Mouse (Mus musculus) kidney, adult 18-20 months (tissue): ENCODE results near the gene Taf4.

Experiments used
- DNase-seq: peaks from one replicate; pipeline ENCODE4 v3.0.0; 2021

Taf4 gene

GRCm38 (mm10) chr2:179934165-179934564 lies 42.3 kb downstream of the Taf4 start:
- DNase-seq = no peak

- DNase-seq = no peak
Measured at GRCm38 (mm10) chr2:179931741-179932140, 44.7 kb downstream of the Taf4 start.

DNA sequence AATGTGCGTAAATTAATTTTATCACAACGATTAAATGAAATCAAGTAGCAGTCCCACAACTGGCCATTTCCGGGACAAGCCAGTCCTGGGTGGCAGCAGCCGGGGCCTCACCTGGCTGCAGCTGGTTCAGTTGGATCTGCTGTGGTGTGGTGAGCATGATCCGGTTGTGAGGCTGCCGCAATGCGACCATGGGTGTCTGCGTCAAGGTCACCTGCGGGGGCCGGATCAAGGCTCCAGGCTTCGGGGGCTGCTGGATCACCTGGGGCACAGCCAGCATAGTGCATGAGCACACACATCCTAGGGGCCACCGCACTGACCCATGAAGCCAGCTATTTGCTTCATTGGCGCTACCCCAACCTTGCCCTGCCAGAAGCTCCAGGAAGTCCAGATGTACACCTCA lies 47.3 kb downstream of the Taf4 start:
- peak; percentile 70 for DNase-seq

- no peak for DNase-seq
Measured at GRCm38 (mm10) chr2:179924038-179924437, 52.4 kb downstream of the Taf4 start.

DNA sequence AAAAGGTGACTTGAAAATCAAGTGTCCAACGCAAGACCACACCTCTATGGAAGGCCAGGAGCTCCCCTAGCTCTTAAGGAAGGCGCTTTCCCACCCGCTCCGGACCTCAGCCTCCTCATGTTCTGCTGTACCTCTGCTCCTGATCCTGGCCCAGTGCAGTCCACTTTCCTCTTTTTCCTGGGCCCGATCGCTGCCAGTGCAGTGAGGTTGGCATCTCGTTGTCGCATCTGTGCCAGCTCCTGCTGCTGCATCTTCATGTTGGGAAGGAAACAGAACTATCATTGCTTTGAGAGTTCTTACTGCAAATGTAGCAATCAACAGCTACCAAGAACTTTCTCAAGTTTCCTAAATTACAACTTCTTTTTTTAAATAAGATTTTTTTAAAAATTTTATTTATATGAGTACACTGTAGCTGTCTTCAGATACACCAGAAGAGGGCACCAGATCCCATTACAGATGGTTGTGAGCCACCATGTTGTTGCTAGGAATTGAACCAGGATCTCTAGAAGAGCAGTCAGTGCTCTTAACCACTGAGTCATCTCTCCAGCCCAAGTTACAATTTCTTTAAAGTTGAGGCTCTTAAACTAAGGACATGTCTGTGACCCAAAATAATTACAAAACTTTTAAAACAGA lies 55.3 kb downstream of the Taf4 start:
- DNase-seq = no peak

DNA sequence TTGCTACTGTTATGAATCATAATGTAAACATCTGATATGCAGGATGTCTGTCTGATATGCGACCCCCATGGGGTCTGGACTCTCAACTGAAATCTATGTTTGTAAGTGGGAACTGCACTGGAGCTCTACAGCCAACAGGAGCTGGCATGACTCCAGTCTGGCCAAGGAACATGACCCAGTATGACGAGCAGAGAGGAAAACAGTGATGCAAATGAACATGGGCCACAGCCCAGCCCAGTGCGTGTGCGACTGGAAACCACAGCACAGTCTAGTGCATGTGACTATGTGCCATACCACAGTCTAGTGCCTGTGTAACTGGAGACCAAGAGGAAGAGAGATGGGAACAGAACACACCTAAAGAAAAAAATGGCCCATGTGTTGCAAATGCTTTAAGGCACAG lies 56.4 kb downstream of the Taf4 start:
- no peak for DNase-seq

- peak; percentile 78 for DNase-seq
Measured at GRCm38 (mm10) chr2:179916877-179917673, 59.4 kb downstream of the Taf4 start.

- no peak for DNase-seq
Measured at GRCm38 (mm10) chr2:179914246-179914645, 62.2 kb downstream of the Taf4 start.

DNA sequence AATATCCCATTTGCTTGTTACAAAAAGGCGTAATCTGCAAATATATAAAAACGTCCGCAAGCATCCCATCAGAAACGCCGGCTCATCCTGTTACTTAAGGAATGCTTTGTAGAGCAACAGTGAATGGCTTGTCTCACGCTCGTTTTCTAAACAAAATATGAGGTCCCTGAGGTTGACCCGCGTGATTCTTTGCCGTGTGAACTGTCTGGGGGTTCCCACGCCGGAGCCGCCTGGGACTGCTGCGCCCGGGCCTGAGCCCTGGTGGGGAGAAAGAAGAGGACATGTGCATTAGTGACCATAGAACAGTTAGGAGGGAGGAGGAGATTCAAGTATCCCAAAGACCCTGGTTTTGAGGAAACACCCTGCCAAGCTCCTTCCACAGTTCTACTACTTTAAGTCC lies 63.1 kb downstream of the Taf4 start:
- DNase-seq = no peak

DNA sequence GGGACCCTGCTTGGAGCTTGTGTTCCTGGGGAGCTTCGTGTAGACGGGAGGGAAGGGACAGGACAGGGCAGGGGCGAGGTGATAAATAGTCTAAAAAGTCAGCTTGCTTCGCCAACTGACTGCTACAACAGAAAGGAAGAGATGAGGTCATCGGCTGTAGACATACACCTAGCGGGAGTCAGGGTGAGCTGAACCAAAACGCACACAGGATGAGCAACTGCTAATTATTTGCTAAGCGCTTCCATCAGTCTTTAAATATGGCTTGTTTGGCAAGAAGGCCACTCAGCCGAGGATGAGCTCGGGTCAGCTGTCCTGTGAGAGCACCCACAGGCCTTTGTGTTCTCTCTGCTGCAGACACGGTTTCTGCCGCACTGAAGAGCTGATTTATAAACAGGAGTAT lies 63.5 kb downstream of the Taf4 start:
- no peak for DNase-seq

- DNase-seq = no peak
Measured at GRCm38 (mm10) chr2:179896949-179897348, 79.5 kb downstream of the Taf4 start.

DNA sequence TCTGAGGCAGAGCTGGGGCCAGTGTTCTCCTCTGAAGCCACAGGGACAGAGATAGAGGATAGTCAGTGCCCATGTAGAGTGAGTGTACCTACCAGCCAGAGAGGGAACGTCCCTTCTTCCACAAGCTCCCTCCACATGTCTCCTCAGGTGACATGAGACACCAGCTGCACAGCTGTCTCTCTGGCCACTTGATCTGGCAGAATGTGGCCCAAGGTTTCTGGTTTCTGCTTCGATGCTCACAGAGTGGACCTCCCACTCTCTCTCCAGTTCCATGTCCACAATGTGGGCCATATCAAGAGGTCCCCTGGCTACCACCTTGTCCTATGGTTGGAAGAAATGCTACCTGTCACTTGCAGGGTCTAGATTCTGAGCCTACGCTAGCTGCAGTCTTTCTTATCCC lies 85.4 kb downstream of the Taf4 start:
- no peak for DNase-seq

- DNase-seq = no peak
Measured at GRCm38 (mm10) chr2:179884561-179884960, 91.9 kb downstream of the Taf4 start.

DNA sequence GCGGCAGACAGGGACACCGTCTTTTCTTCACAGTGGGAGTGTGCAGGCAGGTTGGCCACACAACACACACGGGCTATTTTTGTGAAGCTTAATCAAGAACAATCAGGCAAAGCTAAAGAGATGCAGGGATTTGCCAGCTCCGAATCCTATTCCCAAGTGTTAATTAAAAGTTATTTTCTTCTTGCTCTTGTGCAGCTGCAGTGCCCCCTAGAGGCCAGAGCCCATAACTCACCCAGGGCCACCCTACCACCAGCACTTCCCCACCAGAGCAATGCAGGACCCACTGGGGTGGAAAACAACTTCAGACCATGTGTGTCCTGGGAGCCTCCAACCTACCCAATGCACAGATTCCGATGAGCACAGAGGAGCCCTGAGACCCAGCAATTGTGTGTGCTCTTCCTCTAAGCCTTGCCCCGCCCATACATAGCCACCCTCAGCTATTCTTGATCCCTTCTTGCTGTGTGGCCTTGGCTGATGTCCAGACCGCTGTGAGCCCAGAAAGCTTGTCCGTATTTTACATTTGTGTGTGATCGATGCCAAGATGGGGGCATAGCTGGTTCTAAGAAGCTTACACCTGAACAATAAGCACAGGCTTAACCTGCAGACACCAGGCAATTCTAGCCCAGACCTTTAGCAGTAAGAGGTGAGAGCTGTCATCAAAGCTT lies 98.8 kb downstream of the Taf4 start:
- DNase-seq = peak; percentile 33

DNA sequence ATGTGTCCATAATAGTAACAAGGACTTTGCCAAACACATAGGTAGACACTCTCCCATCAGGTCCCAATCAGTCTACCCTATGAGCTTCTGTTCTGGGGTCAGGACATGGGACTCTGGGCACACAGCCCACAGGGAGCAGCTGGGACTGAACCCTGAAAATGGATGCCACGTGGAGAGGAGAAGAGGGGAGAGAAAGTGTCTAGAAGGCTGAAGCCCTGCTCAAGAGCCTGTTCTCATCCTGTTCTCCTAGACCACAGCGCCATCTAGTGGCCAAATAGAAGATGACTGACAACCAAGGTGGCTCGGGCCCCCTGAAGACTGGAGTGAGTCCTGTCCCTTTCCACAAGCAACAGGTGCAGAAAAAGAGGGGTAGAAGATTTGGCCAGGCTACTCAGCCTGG lies 101.3 kb downstream of the Taf4 start:
- DNase-seq = peak; percentile 59

DNA sequence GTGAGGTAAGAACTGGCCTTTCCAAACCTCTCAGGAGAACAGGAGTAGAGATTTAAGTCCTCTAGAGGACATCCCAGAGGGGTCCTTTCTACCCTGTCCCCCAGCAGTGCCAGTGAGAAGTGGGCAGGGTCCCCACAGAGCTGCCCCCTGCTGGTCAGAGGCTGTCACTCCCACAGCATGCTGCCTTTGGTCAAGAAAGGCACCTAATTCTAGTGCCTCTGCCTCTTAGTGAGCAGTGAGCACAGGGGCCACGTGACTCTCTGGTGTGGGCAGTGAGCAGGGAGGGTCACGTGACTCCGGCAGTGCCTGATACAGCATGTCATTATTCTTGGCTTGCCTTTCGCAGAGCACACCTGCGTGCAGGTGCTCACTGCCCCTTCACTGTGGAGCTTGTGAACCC lies 103.1 kb downstream of the Taf4 start:
- DNase-seq = peak; percentile 51

- peak; percentile 11 for DNase-seq
Measured at GRCm38 (mm10) chr2:179872724-179873123, 103.7 kb downstream of the Taf4 start.

DNA sequence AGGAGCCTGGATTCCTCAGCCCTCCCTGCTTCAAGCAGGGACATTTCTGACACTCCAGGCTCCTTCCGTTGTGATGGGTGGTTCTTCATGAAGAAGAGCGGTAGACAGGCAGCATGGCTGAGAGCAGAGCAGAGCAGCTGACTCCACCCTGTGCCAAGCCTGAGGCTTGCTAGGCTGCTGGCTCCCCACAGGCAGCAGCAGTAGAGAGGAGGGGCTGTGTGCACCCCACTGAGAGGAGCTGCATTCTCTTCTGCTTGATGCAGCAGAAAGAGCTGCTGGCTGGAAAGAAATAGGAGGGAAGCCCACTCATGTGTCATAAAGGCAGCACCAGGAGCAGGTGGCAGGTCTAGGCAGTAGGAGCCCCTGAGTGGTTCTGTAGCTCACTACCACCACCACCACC lies 106.6 kb downstream of the Taf4 start:
- DNase-seq = no peak

DNA sequence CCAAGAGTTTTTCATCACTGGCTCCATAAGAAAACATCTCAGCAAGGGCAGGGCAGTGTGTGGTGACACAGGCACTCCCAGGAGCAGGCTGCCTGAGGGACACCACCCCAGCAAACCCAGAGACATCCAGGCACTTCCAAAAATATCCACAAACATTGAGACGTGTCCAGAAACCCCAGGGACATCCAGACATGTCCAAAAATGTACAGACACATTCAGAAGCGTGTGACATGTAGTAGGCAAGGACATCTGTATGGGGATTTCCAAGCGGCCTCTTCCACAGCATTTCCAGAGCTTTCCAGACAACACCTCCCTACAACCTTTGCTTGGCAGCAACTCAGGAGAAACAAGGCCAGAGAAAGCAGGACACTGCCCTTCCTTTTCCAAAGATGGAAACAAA lies 108.8 kb downstream of the Taf4 start:
- DNase-seq = no peak

GRCm38 (mm10) chr2:179865097-179865496 lies 111.3 kb downstream of the Taf4 start:
- no peak for DNase-seq

- peak; percentile 6 for DNase-seq
Measured at GRCm38 (mm10) chr2:179863266-179863665, 113.2 kb downstream of the Taf4 start.

DNA sequence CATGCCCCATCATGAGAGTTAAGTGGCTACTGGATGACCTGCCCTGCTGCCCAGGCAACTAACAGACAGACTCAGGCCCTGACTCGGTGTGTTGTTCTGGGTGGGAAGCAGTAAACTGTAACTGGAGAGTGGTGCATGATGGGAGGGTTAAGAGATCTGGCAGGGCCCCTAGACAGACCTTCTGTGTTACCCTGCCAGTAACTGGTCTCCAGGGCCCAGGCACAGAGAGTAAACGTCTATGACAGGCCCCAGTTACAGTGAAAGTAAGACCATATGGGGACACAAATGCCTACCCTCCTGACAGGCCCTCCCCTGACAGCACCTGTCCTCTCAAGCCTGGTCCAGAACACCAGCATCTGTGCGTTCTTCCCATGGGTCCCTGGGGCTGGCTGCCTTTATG lies 113.8 kb downstream of the Taf4 start:
- no peak for DNase-seq
